In the genomic region with DNA sequence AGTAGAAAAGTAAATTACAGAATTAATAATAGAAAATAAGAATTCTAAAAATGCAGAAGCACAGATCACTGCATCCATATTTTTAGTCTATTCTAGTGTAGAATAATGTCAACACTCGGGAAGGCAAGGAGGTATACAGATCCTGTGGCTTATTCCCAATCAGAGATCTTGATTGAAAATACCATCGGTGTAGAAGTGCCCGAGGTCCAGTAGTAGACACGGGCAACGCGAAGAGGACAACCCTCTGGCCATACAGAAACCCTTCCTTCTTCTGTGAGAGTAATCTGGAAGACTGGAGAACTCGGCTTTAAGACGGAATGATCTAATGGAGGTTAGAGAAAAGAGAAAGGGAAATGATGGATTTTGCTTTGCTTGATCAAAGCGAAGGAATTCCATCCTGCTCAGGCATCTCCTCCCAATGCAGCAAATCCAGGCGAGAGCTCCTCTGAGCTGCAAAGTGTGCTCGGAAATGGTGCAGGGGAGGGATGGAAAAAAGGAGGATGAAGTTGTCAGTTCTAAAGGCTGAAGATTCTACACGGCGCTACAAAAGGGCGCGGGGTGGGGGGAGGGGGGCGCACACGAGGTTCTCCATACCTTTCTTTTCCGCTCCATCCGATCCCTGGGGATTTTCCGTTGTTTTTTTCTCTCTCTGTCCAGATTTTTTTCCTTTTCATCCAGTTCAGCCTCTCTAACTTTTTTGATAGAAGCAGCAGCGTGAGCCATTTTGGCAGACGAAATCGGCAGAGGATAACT, we compare ENCODE assay signal across 8 mouse cellular contexts.
DNase-seq lines count a peak whose midpoint lies in the region; ATAC-seq and TF ChIP-seq lines count a peak whose summit lies in the region.

No protein-coding gene starts in this region.

- H3K9ac ChIP-seq in limb, embryonic 15.5 days = 0 out of 2 replicates have a peak overlapping the region, but pooled peaks have one; percentile 18

- WGBS in cerebellum, adult 2 months = under 1% methylated on average over 22 of the region's 23 CpGs
- 5% methylated on average over 23 of the region's 23 CpGs for WGBS in limb, embryonic 15.5 days

- no peaks in the 10 kb centered on the region for H3K27me3 ChIP-seq in cerebellum, adult 2 months (ENCODE audit: control insufficient read depth, insufficient read depth, low read length)
- H3K27me3 ChIP-seq in limb, embryonic 15.5 days = peaks cover 19% of the 10 kb centered on the region

- peak; percentile 16; the same call in 1 of the 2 replicates for TF ChIP-seq POLR2A in cerebellum, adult 2 months (IDR thresholded peaks at IDR 0.05; ENCODE audit: borderline replicate concordance, insufficient read depth, low read length)

- peak overlapping the region; percentile 70 for H3K27ac ChIP-seq in cerebellum, adult 2 months (ENCODE audit: insufficient read depth, low read length)
- no peak overlapping the region for H3K27ac ChIP-seq in limb, embryonic 15.5 days

- H3K4me2 ChIP-seq in limb, embryonic 15.5 days = peak overlapping the region; percentile 98

- ATAC-seq in cerebellum, adult (ENCODE audit: insufficient number of reproducible peaks, low FRiP score, low TSS enrichment) = no peak
- no peak for ATAC-seq in limb, embryonic 15.5 days (ENCODE audit: insufficient number of reproducible peaks, low FRiP score, low TSS enrichment, low read depth)

- no peaks in the 10 kb centered on the region for H3K36me3 ChIP-seq in limb, embryonic 15.5 days

- peak overlapping the region; percentile 100 for H3K4me3 ChIP-seq in cerebellum, adult 2 months (replicated peaks; ENCODE audit: insufficient read depth, low read depth, low read length)
- peak overlapping the region; percentile 56 for H3K4me3 ChIP-seq in limb, embryonic 15.5 days

- TF ChIP-seq CTCF in cerebellum, adult 2 months (IDR thresholded peaks at IDR 0.05; ENCODE audit: borderline replicate concordance, insufficient read depth, low read depth, low read length) = no peak

- peak; percentile 50 to 53 for DNase-seq in cerebellum, adult 2 months
- DNase-seq in right cerebral cortex, adult 18-20 months = peak; percentile 26
- no peak for DNase-seq in right cerebral cortex, adult 2 months (ENCODE audit: low spot score in 2 of 2)
- DNase-seq in urinary bladder, adult 18-20 months (ENCODE audit: low spot score in 2 of 2) = no peak
- DNase-seq in layer of hippocampus, postnatal 25 days (ENCODE audit: extremely low spot score in 1 of 2, low spot score in 1 of 2) = no peak
- DNase-seq in spleen, adult 12 weeks (ENCODE audit: low spot score) = no peak

- H3K9me3 ChIP-seq in limb, embryonic 15.5 days = no peaks in the 10 kb centered on the region

- H3K4me1 ChIP-seq in cerebellum, adult 2 months (ENCODE audit: control insufficient read depth, insufficient read depth, low read length) = peaks cover 19% of the 10 kb centered on the region; the same call in 1 of the 2 replicates
- peaks cover 15% of the 10 kb centered on the region; the same call in 1 of the 2 replicates for H3K4me1 ChIP-seq in limb, embryonic 15.5 days

Comparison
In these comparisons a context has a peak if more than half of its experiments do, and no peak if none do; other contexts are left out.
1. DNase-seq: peak in cerebellum, adult 2 months (2 of 2) and right cerebral cortex, adult 18-20 months (single experiment); none in right cerebral cortex, adult 2 months (0 of 2), urinary bladder, adult 18-20 months (0 of 2), layer of hippocampus, postnatal 25 days (0 of 2) and spleen, adult 12 weeks (single experiment).